Mouse (Mus musculus) olfactory bulb, adult 2 months (tissue): ENCODE results near the gene Slc45a3.

Source experiments
- CTCF ChIP-seq: fragments of 200-500 bp; IDR thresholded peaks from 2 replicates; pipeline ENCODE4 v1.5.1; 2012; ENCODE audit warnings: low read depth, mild to moderate bottlenecking, low read length, moderate library complexity; ENCODE audit not compliant: insufficient read depth
- POLR2A ChIP-seq: fragments of 200-500 bp; IDR thresholded peaks from 2 replicates; pipeline ENCODE4 v1.6.1; 2012; ENCODE audit warnings: mild to moderate bottlenecking, low read depth, low read length, moderate library complexity; ENCODE audit not compliant: insufficient read depth

DNA sequence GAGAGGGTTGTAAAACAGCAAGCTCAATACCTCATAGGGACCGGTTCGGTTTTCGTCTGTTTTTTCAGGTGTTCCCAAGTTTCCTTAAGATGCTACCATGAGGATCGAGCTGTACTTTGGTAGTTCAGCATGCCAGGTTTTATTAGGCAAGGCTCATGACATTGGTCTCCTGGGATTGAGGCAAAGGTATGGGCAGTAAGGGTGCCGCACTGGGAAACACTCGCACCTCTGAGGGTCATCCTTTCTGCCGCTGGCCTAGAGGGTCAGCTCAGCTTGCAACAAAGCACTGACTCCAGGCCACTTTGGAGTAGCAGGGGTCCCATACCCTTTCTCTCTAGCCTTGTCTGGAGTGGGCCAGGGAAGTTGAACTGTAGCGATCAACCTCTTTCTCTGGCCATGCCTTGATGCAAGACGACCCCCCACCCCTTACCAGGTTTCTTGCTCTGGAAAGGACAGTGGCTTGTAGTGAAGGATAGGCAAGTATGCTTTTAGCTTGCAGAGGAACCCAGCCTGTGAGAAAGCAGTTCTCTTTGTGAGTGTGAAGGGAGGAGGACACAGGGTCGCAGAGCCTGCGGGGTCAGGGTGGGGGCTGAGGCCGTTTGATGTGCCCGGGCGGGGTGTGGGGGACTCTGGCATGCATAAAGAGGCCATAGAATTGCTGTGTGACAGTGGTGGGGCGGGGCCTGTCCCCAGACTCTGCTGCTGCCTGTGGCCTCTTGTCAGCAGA lies 9.2 kb downstream of the Slc45a3 start:
- no peak for TF ChIP-seq POLR2A
- TF ChIP-seq CTCF, result no peak
